Mouse (Mus musculus): ENCODE results near the gene Rps12. TPM values are rescaled to one million over a fixed set of nuclear protein-coding genes. Genes with fewer than 3 reads are reported as not detected.

Rps12 gene
- total and polyA plus RNA-seq, 3 experiments, result 189 to 603 (median 223) TPM

GRCm38 (mm10) chr10:23812852-23813766, 26.0 kb upstream of the Rps12 start:
- 70% methylated on average over 11 of the region's 11 CpGs for WGBS
- Histone ChIP-seq H3K36me3 (ENCODE audit: control insufficient read depth, insufficient read depth, low read length) (no peaks in the 10 kb centered on the region; the same call in 1 of the 2 replicates), H3K4me3 (no peak overlapping the region), H3K79me2 (replicated peaks; ENCODE audit: control insufficient read depth, insufficient read depth, low read length) (no peaks in the 10 kb centered on the region), H3K27ac (no peak overlapping the region), H3K9ac (ENCODE audit: low read depth, low read length) (no peak overlapping the region), H3K27me3 (ENCODE audit: control insufficient read depth, insufficient read depth, low read length) (no peaks in the 10 kb centered on the region), H3K4me1 (ENCODE audit: control insufficient read depth, insufficient read depth, low read length) (no peaks in the 10 kb centered on the region; the same call in 1 of the 2 replicates)
- intact Hi-C loops (cut with DNase I), result loop anchor here (2.0 to 10.0 kb wide), 2 partner anchors 318 to 482 kb away; no protein-coding TSS in a partner anchor
- no peak for DNase-seq
- no peak for TF ChIP-seq CTCF (IDR thresholded peaks at IDR 0.05)
- no peak for TF ChIP-seq EP300 (IDR thresholded peaks at IDR 0.05; ENCODE audit: insufficient read depth, low read depth, low read length)
- no peak for TF ChIP-seq POLR2A (IDR thresholded peaks at IDR 0.05; ENCODE audit: insufficient read depth, low read depth, low read length)

GRCm38 (mm10) chr10:23812438-23812759, 25.3 kb upstream of the Rps12 start:
- TF ChIP-seq POLR2A (IDR thresholded peaks at IDR 0.05; ENCODE audit: insufficient read depth, low read depth, low read length), result no peak
- no peak for TF ChIP-seq EP300 (IDR thresholded peaks at IDR 0.05; ENCODE audit: insufficient read depth, low read depth, low read length)
- no peak for TF ChIP-seq CTCF (IDR thresholded peaks at IDR 0.05)
- DNase-seq, result no peak
- Histone ChIP-seq H3K79me2 (replicated peaks; ENCODE audit: control insufficient read depth, insufficient read depth, low read length) (no peaks in the 10 kb centered on the region), H3K4me3 (no peak overlapping the region), H3K9ac (ENCODE audit: low read depth, low read length) (no peak overlapping the region), H3K36me3 (ENCODE audit: control insufficient read depth, insufficient read depth, low read length) (no peaks in the 10 kb centered on the region; the same call in 1 of the 2 replicates), H3K27me3 (ENCODE audit: control insufficient read depth, insufficient read depth, low read length) (no peaks in the 10 kb centered on the region), H3K4me1 (ENCODE audit: control insufficient read depth, insufficient read depth, low read length) (no peaks in the 10 kb centered on the region; the same call in 1 of the 2 replicates), H3K27ac (no peak overlapping the region)
- intact Hi-C loops (cut with DNase I), result loop anchor here (2.0 to 10.0 kb wide), 2 partner anchors 318 to 482 kb away; no protein-coding TSS in a partner anchor

GRCm38 (mm10) chr10:23811635-23812437, 24.8 kb upstream of the Rps12 start:
- H3K27me3 ChIP-seq (ENCODE audit: control insufficient read depth, insufficient read depth, low read length), result no peaks in the 10 kb centered on the region
- H3K79me2 ChIP-seq (replicated peaks; ENCODE audit: control insufficient read depth, insufficient read depth, low read length), result no peaks in the 10 kb centered on the region
- WGBS, result 59% methylated on average over 9 of the region's 12 CpGs
- intact Hi-C loops (cut with DNase I), result loop anchor here (2.0 to 10.0 kb wide), 2 partner anchors 319 to 483 kb away; no protein-coding TSS in a partner anchor
- H3K4me1 ChIP-seq (ENCODE audit: control insufficient read depth, insufficient read depth, low read length), result no peaks in the 10 kb centered on the region; the same call in 1 of the 2 replicates
- no peak for TF ChIP-seq POLR2A (IDR thresholded peaks at IDR 0.05; ENCODE audit: insufficient read depth, low read depth, low read length)
- peak; percentile 98 for TF ChIP-seq CTCF (IDR thresholded peaks at IDR 0.05)
- no peaks in the 10 kb centered on the region; the same call in 1 of the 2 replicates for H3K36me3 ChIP-seq (ENCODE audit: control insufficient read depth, insufficient read depth, low read length)
- DNase-seq, result peak; percentile 40 to 66
- H3K4me3 ChIP-seq, result no peak overlapping the region
- no peak overlapping the region for H3K9ac ChIP-seq (ENCODE audit: low read depth, low read length)
- no peak overlapping the region for H3K27ac ChIP-seq

GRCm38 (mm10) chr10:23806201-23806600, 19.1 kb upstream of the Rps12 start:
- Histone ChIP-seq H3K27ac (no peak overlapping the region), H3K4me1 (ENCODE audit: control insufficient read depth, insufficient read depth, low read length) (no peaks in the 10 kb centered on the region; the same call in 1 of the 2 replicates), H3K79me2 (replicated peaks; ENCODE audit: control insufficient read depth, insufficient read depth, low read length) (no peaks in the 10 kb centered on the region), H3K27me3 (ENCODE audit: control insufficient read depth, insufficient read depth, low read length) (no peaks in the 10 kb centered on the region), H3K36me3 (ENCODE audit: control insufficient read depth, insufficient read depth, low read length) (peaks cover 3% of the 10 kb centered on the region; the same call in 1 of the 2 replicates), H3K9ac (ENCODE audit: low read depth, low read length) (no peak overlapping the region), H3K4me3 (no peak overlapping the region)
- 67% methylated on average over 4 of the region's 4 CpGs for WGBS
- intact Hi-C loops (cut with DNase I), result no loop called here
- DNase-seq, result no peak
- TF ChIP-seq CTCF (IDR thresholded peaks at IDR 0.05) (no peak), POLR2A (IDR thresholded peaks at IDR 0.05; ENCODE audit: insufficient read depth, low read depth, low read length) (no peak), EP300 (IDR thresholded peaks at IDR 0.05; ENCODE audit: insufficient read depth, low read depth, low read length) (no peak)

- intact Hi-C loops (cut with DNase I), result no loop called here
- peaks cover 3% of the 10 kb centered on the region; the same call in 1 of the 2 replicates for H3K36me3 ChIP-seq (ENCODE audit: control insufficient read depth, insufficient read depth, low read length)
- H3K9ac ChIP-seq (ENCODE audit: low read depth, low read length), result no peak overlapping the region
- no peak for DNase-seq
- H3K27me3 ChIP-seq (ENCODE audit: control insufficient read depth, insufficient read depth, low read length), result no peaks in the 10 kb centered on the region
- no peaks in the 10 kb centered on the region for H3K79me2 ChIP-seq (replicated peaks; ENCODE audit: control insufficient read depth, insufficient read depth, low read length)
- H3K4me3 ChIP-seq, result no peak overlapping the region
- TF ChIP-seq EP300 (IDR thresholded peaks at IDR 0.05; ENCODE audit: insufficient read depth, low read depth, low read length), result no peak
- no peak for TF ChIP-seq CTCF (IDR thresholded peaks at IDR 0.05)
- TF ChIP-seq POLR2A (IDR thresholded peaks at IDR 0.05; ENCODE audit: insufficient read depth, low read depth, low read length), result no peak
- H3K4me1 ChIP-seq (ENCODE audit: control insufficient read depth, insufficient read depth, low read length), result no peaks in the 10 kb centered on the region; the same call in 1 of the 2 replicates
- 67% methylated on average over 3 of the region's 3 CpGs for WGBS
- H3K27ac ChIP-seq, result no peak overlapping the region
These were observed 17.6 kb upstream of the Rps12 start for GRCm38 (mm10) chr10:23804665-23805064.
